Mouse (Mus musculus) left cerebral cortex, postnatal 14 days (tissue): Measurements from ENCODE around the gene Gipc3. TPM values are rescaled to one million over a fixed set of nuclear protein-coding genes. Genes with fewer than 3 reads are reported as not detected.

ENCODE experiments used
- DNase-seq, 2 experiments: peaks; one replicate each; pipeline ENCODE4 v3.0.0; 2021 to 2022; ENCODE audit warnings: low spot score in 2 of 2, mixed read lengths in 1 of 2
- intact Hi-C: fragments of 180-260 bp; cut with DNase I; formaldehyde crosslinking; loops from one replicate; pipeline ENCODE4 v1.15.1; 2025
- microRNA-seq, 2 experiments: library from miRNA; unstranded; fragments of <30 nt; microRNA quantifications; one replicate each; pipeline ENCODE4 v1.2.0; 2022
- total RNA-seq, 2 experiments: library from RNA; stranded (reverse); gene quantifications; 2 replicates each; pipeline ENCODE4 v1.2.3; 2021

Gipc3 gene
- total RNA-seq, 2 experiments from 2014 or later = 0.51 to 0.97 TPM

GRCm38 (mm10) chr10:81290698-81291460 is 52.2 kb downstream of the Gipc3 start:
- DNase-seq = no peak
- intact Hi-C loops = no loop called here

GRCm38 (mm10) chr10:81289811-81290210 is 53.3 kb downstream of the Gipc3 start:
- intact Hi-C loops = loop anchor here (5.0 kb wide), 2 partner anchors 57 to 162 kb away; no protein-coding TSS in a partner anchor
- no peak for DNase-seq

GRCm38 (mm10) chr10:81289278-81289677 is 53.8 kb downstream of the Gipc3 start:
- DNase-seq = peak; percentile 68 to 76
- intact Hi-C loops = loop anchor here (5.0 kb wide), 2 partner anchors 58 to 163 kb away; no protein-coding TSS in a partner anchor

GRCm38 (mm10) chr10:81288601-81289000 is 54.5 kb downstream of the Gipc3 start:
- intact Hi-C loops = loop anchor here (5.0 kb wide), 2 partner anchors 59 to 164 kb away; no protein-coding TSS in a partner anchor
- no peak for DNase-seq

- intact Hi-C loops = loop anchor here (5.0 kb wide), 2 partner anchors 60 to 165 kb away; no protein-coding TSS in a partner anchor
- no peak for DNase-seq
Observed at GRCm38 (mm10) chr10:81287513-81288157, 55.4 kb downstream of the Gipc3 start.

- DNase-seq = no peak
- intact Hi-C loops = loop anchor here (5.0 kb wide), 2 partner anchors 61 to 166 kb away; no protein-coding TSS in a partner anchor
Observed at GRCm38 (mm10) chr10:81286586-81286985, 56.5 kb downstream of the Gipc3 start.

GRCm38 (mm10) chr10:81285694-81286450 is 57.2 kb downstream of the Gipc3 start:
- intact Hi-C loops = loop anchor here (5.0 kb wide), 2 partner anchors 61 to 166 kb away; no protein-coding TSS in a partner anchor
- peak; percentile 81 to 86 for DNase-seq

Small RNAs within 50 kb of the gene (microRNA-seq; reads per million reads assigned to microRNA genes)
- gene Mir6913 = 1.3 to 4.4 reads per million in 2 experiments

Other genes with a start within 250 kb of the Gipc3 start
- gene Creb3l3, start 244.4 kb downstream of the Gipc3 start, total RNA-seq = under 1 TPM; 0.15 to 0.44 TPM
- 100 to 1,000 TPM; 116 to 122 TPM for gene Map2k2, start 237.4 kb downstream of the Gipc3 start, total RNA-seq
- gene Zbtb7a, start 208.0 kb downstream of the Gipc3 start, total RNA-seq = 10 to 100 TPM; 74.8 to 76.0 TPM
- gene Pias4, start 175.3 kb downstream of the Gipc3 start, total RNA-seq = 10 to 100 TPM; 23.7 to 29.9 TPM
- gene Eef2, start 166.6 kb downstream of the Gipc3 start, total RNA-seq = 100 to 1,000 TPM; 936 to 941 TPM
- 10 to 100 TPM; 72.2 to 73.3 TPM for gene Dapk3, start 160.3 kb downstream of the Gipc3 start, total RNA-seq
- not detected for gene 4930442H23Rik, start 159.4 kb downstream of the Gipc3 start, total RNA-seq
- under 1 TPM in 1 of 2 experiments, not detected in 1; 0.17 TPM for gene Nmrk2, start 141.2 kb downstream of the Gipc3 start, total RNA-seq
- 100 to 1,000 TPM; 196 to 211 TPM for gene Atcay, start 112.4 kb downstream of the Gipc3 start, total RNA-seq
- 10 to 100 TPM; 66.1 to 66.7 TPM for gene Zfr2, start 110.1 kb downstream of the Gipc3 start, total RNA-seq
- 100 to 1,000 TPM; 226 to 227 TPM for gene Matk, start 90.3 kb downstream of the Gipc3 start, total RNA-seq
- 10 to 100 TPM; 39.0 to 41.4 TPM for gene Mrpl54, start 76.3 kb downstream of the Gipc3 start, total RNA-seq
- 10 to 100 TPM; 34.8 to 35.8 TPM for gene Apba3, start 76.3 kb downstream of the Gipc3 start, total RNA-seq
- gene Tjp3, start 51.7 kb downstream of the Gipc3 start, total RNA-seq = under 1 TPM; 0.15 to 0.47 TPM
- gene Pip5k1c, start 50.3 kb downstream of the Gipc3 start, total RNA-seq = 100 to 1,000 TPM; 391 to 396 TPM
- 10 to 100 TPM; 25.1 to 27.2 TPM for gene Cactin, start 22.2 kb downstream of the Gipc3 start, total RNA-seq
- gene Tbxa2r, start 14.5 kb downstream of the Gipc3 start, total RNA-seq = 1 to 10 TPM; 1.3 to 1.5 TPM
- 10 to 100 TPM; 21.4 to 23.3 TPM for gene Hmg20b, start 7.2 kb upstream of the Gipc3 start, total RNA-seq
- 10 to 100 TPM; 37.8 to 38.9 TPM for gene Mfsd12, start 14.2 kb upstream of the Gipc3 start, total RNA-seq
- gene 4930404N11Rik, start 22.6 kb upstream of the Gipc3 start, total RNA-seq = 1 to 10 TPM in 1 of 2 experiments, under 1 TPM in 1; 0.93 to 1.3 TPM
- gene Fzr1, start 35.2 kb upstream of the Gipc3 start, total RNA-seq = 10 to 100 TPM; 74.8 to 80.3 TPM
- gene Dohh, start 41.2 kb upstream of the Gipc3 start, total RNA-seq = 10 to 100 TPM; 82.4 to 88.6 TPM
- gene Gm48551, start 41.2 kb upstream of the Gipc3 start, total RNA-seq = 1 to 10 TPM; 2.4 to 3.2 TPM
- 1 to 10 TPM; 2.8 to 4.7 TPM for gene Gm48552, start 45.7 kb upstream of the Gipc3 start, total RNA-seq
- gene Smim24, start 49.8 kb upstream of the Gipc3 start, total RNA-seq = 1 to 10 TPM; 1.8 to 1.9 TPM
- 10 to 100 TPM; 67.0 to 69.8 TPM for gene Nfic, start 112.4 kb upstream of the Gipc3 start, total RNA-seq
- 100 to 1,000 TPM; 280 to 299 TPM for gene Celf5, start 139.4 kb upstream of the Gipc3 start, total RNA-seq
- 100 to 1,000 TPM in 1 of 2 experiments, 10 to 100 TPM in 1; 80.2 to 104 TPM for gene Ncln, start 153.1 kb upstream of the Gipc3 start, total RNA-seq
- gene S1pr4, start 156.9 kb upstream of the Gipc3 start, total RNA-seq = under 1 TPM; 0.33 to 0.44 TPM
- gene Gna15, start 181.0 kb upstream of the Gipc3 start, total RNA-seq = 1 to 10 TPM; 2.2 to 3.2 TPM
- 100 to 1,000 TPM; 102 to 109 TPM for gene Gna11, start 201.9 kb upstream of the Gipc3 start, total RNA-seq
- 100 to 1,000 TPM; 573 to 615 TPM for gene Aes, start 216.2 kb upstream of the Gipc3 start, total RNA-seq
- 10 to 100 TPM; 14.1 to 15.9 TPM for gene Tle2, start 231.3 kb upstream of the Gipc3 start, total RNA-seq